Mouse (Mus musculus): ENCODE measurements around the gene Hnf4a.

Hnf4a gene

GRCm38 (mm10) chr2:163490656-163491055 lies 16.0 kb upstream of the Hnf4a start:
- DNase-seq (ENCODE audit: low spot score in 2 of 2) = no peak

GRCm38 (mm10) chr2:163491351-163491750 lies 15.3 kb upstream of the Hnf4a start:
- no peak for DNase-seq (ENCODE audit: low spot score in 2 of 2)

- DNase-seq (ENCODE audit: low spot score in 2 of 2) = no peak
These were observed 14.6 kb upstream of the Hnf4a start, which contains the start of gene R3hdml for GRCm38 (mm10) chr2:163492018-163492417. Gene R3hdml, plus strand, starts transcription at chr2:163492318.

- no peak for DNase-seq (ENCODE audit: low spot score in 2 of 2)
These were observed 13.6 kb upstream of the Hnf4a start for GRCm38 (mm10) chr2:163493031-163493430.

GRCm38 (mm10) chr2:163493976-163494375 lies 12.6 kb upstream of the Hnf4a start:
- no peak for DNase-seq (ENCODE audit: low spot score in 2 of 2)

GRCm38 (mm10) chr2:163494456-163494855 lies 12.2 kb upstream of the Hnf4a start:
- DNase-seq (ENCODE audit: low spot score in 2 of 2) = no peak

GRCm38 (mm10) chr2:163502219-163502618 lies 4.4 kb upstream of the Hnf4a start:
- no peak for DNase-seq (ENCODE audit: low spot score in 2 of 2)

- DNase-seq (ENCODE audit: low spot score in 2 of 2) = no peak
These were observed 3.4 kb upstream of the Hnf4a start for GRCm38 (mm10) chr2:163503191-163503590.

- no peak for DNase-seq (ENCODE audit: low spot score in 2 of 2)
These were observed 19.2 kb downstream of the Hnf4a start for GRCm38 (mm10) chr2:163525761-163526243.

- DNase-seq (ENCODE audit: low spot score in 2 of 2) = no peak
These were observed 20.9 kb downstream of the Hnf4a start for GRCm38 (mm10) chr2:163527497-163527896.

GRCm38 (mm10) chr2:163530418-163530817 lies 23.8 kb downstream of the Hnf4a start:
- DNase-seq (ENCODE audit: low spot score in 2 of 2) = no peak

GRCm38 (mm10) chr2:163531917-163532316 lies 25.3 kb downstream of the Hnf4a start:
- peak; percentile 34 to 42 for DNase-seq (ENCODE audit: low spot score in 2 of 2)

GRCm38 (mm10) chr2:163533226-163533625 lies 26.6 kb downstream of the Hnf4a start:
- no peak for DNase-seq (ENCODE audit: low spot score in 2 of 2)

- peak; percentile 78 to 83 for DNase-seq (ENCODE audit: low spot score in 2 of 2)
These were observed 28.4 kb downstream of the Hnf4a start for GRCm38 (mm10) chr2:163534958-163535524.

- no peak for DNase-seq (ENCODE audit: low spot score in 2 of 2)
These were observed 30.8 kb downstream of the Hnf4a start for GRCm38 (mm10) chr2:163537443-163537842.

- DNase-seq (ENCODE audit: low spot score in 2 of 2) = no peak
These were observed 31.8 kb downstream of the Hnf4a start for GRCm38 (mm10) chr2:163538410-163538809.

- no peak for DNase-seq (ENCODE audit: low spot score in 2 of 2)
These were observed 32.9 kb downstream of the Hnf4a start for GRCm38 (mm10) chr2:163539321-163540040.

- DNase-seq (ENCODE audit: low spot score in 2 of 2) = no peak
These were observed 33.9 kb downstream of the Hnf4a start for GRCm38 (mm10) chr2:163540231-163541117.

GRCm38 (mm10) chr2:163541568-163542182 lies 35.1 kb downstream of the Hnf4a start:
- no peak for DNase-seq (ENCODE audit: low spot score in 2 of 2)

GRCm38 (mm10) chr2:163542674-163543073 lies 36.1 kb downstream of the Hnf4a start:
- no peak for DNase-seq (ENCODE audit: low spot score in 2 of 2)

GRCm38 (mm10) chr2:163546623-163547318 lies 40.2 kb downstream of the Hnf4a start:
- no peak for DNase-seq (ENCODE audit: low spot score in 2 of 2)

Measured in right cerebral cortex, postnatal 36 days (tissue).